Mouse (Mus musculus) midbrain, embryonic 11.5 days (tissue): ENCODE results near the gene Gm20441. TPM values are rescaled to one million over a fixed set of nuclear protein-coding genes. Genes with fewer than 3 reads are reported as not detected.

Experiments
- ATAC-seq: fragments of 200-750 bp; cut with Nextera tagmentation; 2 replicates; pipeline ENCODE4 v1.8.0; 2017; ENCODE audit warnings: moderate TSS enrichment, moderate library complexity; ENCODE audit not compliant: low FRiP score
- DNase-seq: peaks from one replicate; pipeline ENCODE4 v3.0.0; 2015; ENCODE audit warnings: low spot score; ENCODE audit errors: missing footprints
- H3K27ac ChIP-seq: fragments of 300-500 bp; sonication (generic); 2 replicates; pipeline ENCODE4 v1.5.1; 2014; ENCODE audit warnings: low read depth, low read length
- H3K27me3 ChIP-seq: fragments of 300-500 bp; sonication (generic); 2 replicates; pipeline ENCODE4 v1.6.1; 2014; ENCODE audit warnings: mild to moderate bottlenecking, low read length, moderate library complexity, mixed read lengths; ENCODE audit not compliant: control insufficient read depth, insufficient read depth
- H3K36me3 ChIP-seq: fragments of 300-500 bp; sonication (generic); 2 replicates; pipeline ENCODE4 v1.6.1; 2014; ENCODE audit warnings: mild to moderate bottlenecking, low read length, moderate library complexity, mixed read lengths; ENCODE audit not compliant: control insufficient read depth, insufficient read depth
- H3K4me1 ChIP-seq: fragments of 300-500 bp; sonication (generic); 2 replicates; pipeline ENCODE4 v1.6.1; 2014; ENCODE audit warnings: low read length; ENCODE audit not compliant: control insufficient read depth, insufficient read depth
- H3K4me2 ChIP-seq: fragments of 300-500 bp; sonication (generic); 2 replicates; pipeline ENCODE4 v1.6.1; 2014; ENCODE audit warnings: mild to moderate bottlenecking, moderate library complexity
- H3K4me3 ChIP-seq: fragments of 300-500 bp; sonication (generic); 2 replicates; pipeline ENCODE4 v1.5.1; 2014; ENCODE audit warnings: low read depth, low read length
- H3K9ac ChIP-seq: fragments of 300-500 bp; sonication (generic); 2 replicates; pipeline ENCODE4 v1.6.1; 2014; ENCODE audit warnings: low read length
- H3K9me3 ChIP-seq: fragments of 300-500 bp; sonication (generic); 2 replicates; pipeline ENCODE4 v1.6.1; 2016; ENCODE audit warnings: low read length; ENCODE audit not compliant: control insufficient read depth
- WGBS: fragments of 180-500 bp; shearing (Covaris S2); extraction: QIAGEN DNeasy Blood & Tissue Kit; methylation state at CpG from one replicate; pipeline ENCODE4 v1.1.7; 2014; 5-methylcytosine and 5-hydroxymethylcytosine counted together
- polyA plus RNA-seq: library from polyadenylated mRNA; unstranded; fragments of >200 nt; fragmentation: Nextera tagmentation; extraction: Ambion mirVana; gene quantifications from 2 replicates; pipeline ENCODE4 v1.2.1, GENCODE M21; 2014

Gm20441 gene
- polyA plus RNA-seq, 1 experiment from 2014 or later = not detected

GRCm38 (mm10) chr10:75744017-75744416, 36.7 kb downstream of the Gm20441 start:
- ATAC-seq (peak; percentile 83), DNase-seq (peak; percentile 98)
- H3K4me2 ChIP-seq = no peak overlapping the region
- H3K36me3 ChIP-seq = peaks cover 29% of the 10 kb centered on the region
- WGBS = 45% methylated on average over 3 of the region's 3 CpGs
- H3K9ac ChIP-seq = no peak overlapping the region
- H3K27ac ChIP-seq = no peak overlapping the region
- no peaks in the 10 kb centered on the region for H3K27me3 ChIP-seq
- no peak overlapping the region for H3K4me3 ChIP-seq
- no peaks in the 10 kb centered on the region for H3K9me3 ChIP-seq
- no peaks in the 10 kb centered on the region for H3K4me1 ChIP-seq

DNA sequence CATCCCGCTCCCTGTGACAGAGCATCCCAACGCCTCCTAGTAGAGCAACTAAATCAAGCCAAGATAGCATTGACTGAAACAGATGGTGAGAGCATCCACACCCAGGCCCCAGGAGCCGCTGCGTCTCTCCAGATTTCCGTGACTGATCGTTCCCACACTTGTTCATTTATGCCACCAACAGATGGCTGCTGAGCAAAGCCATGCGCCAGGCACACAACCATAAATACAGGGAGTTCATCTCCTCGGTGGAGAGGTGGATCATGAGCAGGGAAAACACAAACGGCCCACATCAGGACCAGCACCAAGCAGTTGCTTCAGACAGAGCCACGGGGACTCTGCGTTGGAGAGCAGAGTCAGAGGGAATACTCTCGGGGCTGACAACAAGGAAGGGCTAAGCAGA, 37.4 kb downstream of the Gm20441 start:
- WGBS = 92% methylated on average over 12 of the region's 12 CpGs
- Histone ChIP-seq H3K4me1 (no peaks in the 10 kb centered on the region), H3K9ac (no peak overlapping the region), H3K4me3 (no peak overlapping the region), H3K27ac (no peak overlapping the region), H3K4me2 (no peak overlapping the region), H3K36me3 (peaks cover 26% of the 10 kb centered on the region), H3K27me3 (no peaks in the 10 kb centered on the region), H3K9me3 (no peaks in the 10 kb centered on the region)
- DNase-seq = no peak
- no peak for ATAC-seq

GRCm38 (mm10) chr10:75740866-75741265, 39.9 kb downstream of the Gm20441 start:
- DNase-seq (no peak), ATAC-seq (no peak)
- Histone ChIP-seq H3K4me3 (no peak overlapping the region), H3K27ac (no peak overlapping the region), H3K9ac (no peak overlapping the region), H3K4me1 (no peaks in the 10 kb centered on the region), H3K36me3 (peaks cover 35% of the 10 kb centered on the region), H3K9me3 (no peaks in the 10 kb centered on the region), H3K4me2 (no peak overlapping the region), H3K27me3 (no peaks in the 10 kb centered on the region)
- WGBS = 86% methylated on average over 3 of the region's 3 CpGs

DNA sequence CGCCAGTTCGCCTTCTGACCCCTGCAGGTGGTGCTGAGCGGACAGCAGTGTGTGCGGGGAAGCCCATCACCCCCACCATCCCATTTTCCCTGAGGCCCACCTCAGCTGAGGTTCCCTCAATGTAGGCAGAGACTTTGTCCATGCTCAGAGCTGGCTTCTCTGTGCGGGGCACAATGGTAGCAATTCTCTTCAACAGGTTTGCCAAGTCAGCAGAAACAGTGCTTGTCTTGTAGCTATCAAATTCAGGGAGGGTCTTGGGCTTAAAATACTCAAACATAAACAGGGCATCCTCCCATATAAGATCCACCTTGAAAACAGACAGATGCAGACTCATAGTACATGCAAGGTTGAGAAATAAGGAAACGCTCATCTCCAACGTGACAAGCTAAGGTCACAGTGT, 55.3 kb downstream of the Gm20441 start:
- Histone ChIP-seq H3K4me1 (no peaks in the 10 kb centered on the region), H3K9ac (no peak overlapping the region), H3K9me3 (no peaks in the 10 kb centered on the region), H3K36me3 (peaks cover 27% of the 10 kb centered on the region), H3K4me3 (no peak overlapping the region), H3K27me3 (no peaks in the 10 kb centered on the region), H3K4me2 (no peak overlapping the region), H3K27ac (no peak overlapping the region)
- WGBS = 95% methylated on average over 7 of the region's 7 CpGs
- ATAC-seq (no peak), DNase-seq (no peak)

Other genes with a start within 250 kb of the Gm20441 start
- 3.3 and 4.1 TPM in 2 replicates for gene Lrrc75b, start 220.6 kb downstream of the Gm20441 start, polyA plus RNA-seq
- 1.5 and 2.1 TPM in 2 replicates for gene Ggt1, start 219.3 kb downstream of the Gm20441 start, polyA plus RNA-seq
- gene Ggt5, start 191.6 kb downstream of the Gm20441 start, polyA plus RNA-seq = 0.25 and 0.29 TPM in 2 replicates
- 1.2 and 1.6 TPM in 2 replicates for gene Susd2, start 136.9 kb downstream of the Gm20441 start, polyA plus RNA-seq
- gene Cabin1, start 16.6 kb downstream of the Gm20441 start, polyA plus RNA-seq = 28.7 and 31.6 TPM in 2 replicates
- gene Ddt, start 7.5 kb downstream of the Gm20441 start, polyA plus RNA-seq = 89.8 and 94.7 TPM in 2 replicates
- 1.0 and 1.2 TPM in 2 replicates for gene Gstt3, start 460 bp upstream of the Gm20441 start, polyA plus RNA-seq
- gene Gstt1, start 17.6 kb upstream of the Gm20441 start, polyA plus RNA-seq = 4.9 and 6.1 TPM in 2 replicates
- not detected in 2 replicates for gene Gstt4, start 41.6 kb upstream of the Gm20441 start, polyA plus RNA-seq
- 6.3 and 8.4 TPM in 2 replicates for gene Gstt2, start 56.5 kb upstream of the Gm20441 start, polyA plus RNA-seq
- 1,631 and 1,834 TPM in 2 replicates for gene Mif, start 79.3 kb upstream of the Gm20441 start, polyA plus RNA-seq
- gene Derl3, start 112.5 kb upstream of the Gm20441 start, polyA plus RNA-seq = 0.62 and 1.6 TPM in 2 replicates
- gene Smarcb1, start 140.7 kb upstream of the Gm20441 start, polyA plus RNA-seq = 268 and 274 TPM in 2 replicates
- 5.5 and 6.4 TPM in 2 replicates for gene Chchd10, start 152.2 kb upstream of the Gm20441 start, polyA plus RNA-seq
- 33.6 and 34.6 TPM in 2 replicates for gene Mmp11, start 155.5 kb upstream of the Gm20441 start, polyA plus RNA-seq
- 0.48 and 1.5 TPM in 2 replicates for gene Gm867, start 159.7 kb upstream of the Gm20441 start, polyA plus RNA-seq
- gene Vpreb3, start 162.1 kb upstream of the Gm20441 start, polyA plus RNA-seq = 0.47 and 0.70 TPM in 2 replicates
- 0.06 and 0.11 TPM in 2 replicates for gene Gm5134, start 173.6 kb upstream of the Gm20441 start, polyA plus RNA-seq